Mouse (Mus musculus) left cerebral cortex, adult 8-10 months (tissue): ENCODE data around the gene Ppbp. TPM values are rescaled to one million over a fixed set of nuclear protein-coding genes. Genes with fewer than 3 reads are reported as not detected.

ENCODE experiments used
- DNase-seq, 2 experiments: peaks; one replicate each; pipeline ENCODE4 v3.0.0; 2022; ENCODE audit warnings: low spot score in 2 of 2
- total RNA-seq, 4 experiments: library from RNA; stranded (reverse); gene quantifications; 2 replicates each; pipeline ENCODE4 v1.2.4; 2022

The Ppbp gene
- under 1 TPM in 2 of 4 experiments, not detected in 2; 0.35 to 0.80 TPM for total RNA-seq

DNA sequence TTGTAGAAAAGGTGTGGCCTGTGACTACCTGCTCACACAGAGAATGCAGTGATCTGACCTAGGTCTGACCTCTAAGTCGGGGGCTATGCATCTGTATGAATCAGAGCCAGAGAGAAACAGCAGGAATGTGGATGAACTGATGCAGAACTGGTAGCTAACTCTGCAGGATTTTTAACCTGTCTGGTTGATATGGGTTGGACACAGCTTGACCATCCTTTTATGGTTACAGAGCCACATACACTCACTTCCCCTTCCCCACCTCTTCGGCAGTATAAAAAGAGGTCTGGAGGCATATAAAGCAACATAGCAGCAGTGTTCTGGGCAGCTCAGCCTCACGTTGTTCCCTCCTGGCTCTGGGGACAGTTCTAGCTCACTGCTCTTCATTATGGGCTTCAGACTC is at the start of gene Ppbp:
Gene Ppbp, plus strand, starts transcription at position 301 of the 400 bp plus-strand sequence.
- no peak for DNase-seq

DNA sequence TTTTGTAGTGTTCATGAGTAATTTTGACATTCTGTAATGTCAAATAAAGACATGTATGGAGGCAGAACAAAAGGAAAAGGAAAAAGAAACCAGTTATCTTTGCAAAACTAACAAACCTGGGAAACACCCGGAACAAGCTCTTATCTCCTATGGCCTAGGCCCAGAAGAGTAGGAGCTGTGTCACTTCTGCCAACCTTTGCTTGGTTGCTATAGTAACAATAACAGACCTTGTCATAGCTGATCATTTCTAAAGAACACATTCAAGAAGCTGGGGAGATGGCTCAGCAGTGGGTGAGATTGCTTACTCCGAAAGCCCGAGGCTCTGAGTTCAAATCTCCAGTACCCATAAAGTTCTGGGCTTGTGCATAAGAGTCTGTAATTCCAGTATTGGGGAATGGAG is 45.7 kb upstream of the Ppbp start:
- no peak for DNase-seq

DNA sequence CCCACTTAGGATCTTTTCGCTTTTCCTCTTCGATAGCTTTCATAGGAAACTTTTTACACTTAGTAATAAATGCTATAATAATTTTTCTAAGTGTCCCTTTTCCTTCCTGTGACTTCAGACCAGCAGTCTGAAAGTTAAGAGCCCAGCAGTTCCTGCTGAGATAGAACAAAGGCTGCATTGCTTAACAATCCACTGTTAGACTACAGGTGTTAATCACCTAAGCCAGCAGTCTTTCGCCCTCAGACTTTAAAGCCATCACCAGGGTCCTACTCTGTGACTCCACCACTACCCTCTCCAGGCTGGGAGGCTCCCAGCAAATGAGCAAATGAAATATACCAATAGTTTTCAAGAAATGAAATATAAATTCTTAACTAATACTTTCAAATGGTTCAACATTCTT is 40.1 kb upstream of the Ppbp start:
- DNase-seq: no peak

DNA sequence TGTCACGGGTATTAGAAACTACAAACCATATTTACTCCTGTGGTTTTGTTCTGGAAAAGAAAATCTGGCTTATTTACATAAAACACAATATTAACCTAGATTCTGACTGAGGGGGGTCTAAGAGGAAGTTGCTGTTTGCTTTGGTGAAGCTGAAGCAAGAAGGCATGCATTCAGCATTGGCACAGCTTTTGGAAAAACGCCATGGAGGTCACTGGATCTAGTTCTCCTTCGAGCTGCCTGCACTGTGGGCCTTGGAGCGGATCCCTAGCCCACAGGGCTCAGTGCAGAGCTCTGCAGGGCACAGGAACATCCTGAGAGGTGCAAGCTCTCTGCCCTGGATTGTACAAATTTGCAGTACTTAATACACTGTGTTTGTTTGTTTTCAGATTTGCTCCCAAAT is 36.8 kb upstream of the Ppbp start:
- no peak for DNase-seq

DNA sequence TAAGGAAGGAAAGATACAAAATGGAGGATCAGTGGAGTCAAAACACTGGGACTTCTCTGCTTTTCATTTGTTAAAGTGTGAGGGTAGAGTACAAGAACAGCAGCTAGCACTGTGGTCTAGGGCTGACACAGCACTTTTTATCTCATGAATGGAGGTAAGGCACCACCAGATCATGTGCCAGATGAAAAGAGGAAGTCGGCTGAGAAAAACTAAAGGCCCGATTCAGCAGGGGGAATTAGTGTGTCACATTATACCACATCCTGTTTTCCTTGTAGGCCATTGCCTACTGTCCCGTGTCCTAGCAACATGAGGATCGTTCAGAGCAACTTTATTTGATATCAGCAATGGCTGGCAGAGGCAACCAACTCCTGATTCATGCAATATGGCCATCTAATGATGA is 26.3 kb upstream of the Ppbp start:
- DNase-seq: no peak

DNA sequence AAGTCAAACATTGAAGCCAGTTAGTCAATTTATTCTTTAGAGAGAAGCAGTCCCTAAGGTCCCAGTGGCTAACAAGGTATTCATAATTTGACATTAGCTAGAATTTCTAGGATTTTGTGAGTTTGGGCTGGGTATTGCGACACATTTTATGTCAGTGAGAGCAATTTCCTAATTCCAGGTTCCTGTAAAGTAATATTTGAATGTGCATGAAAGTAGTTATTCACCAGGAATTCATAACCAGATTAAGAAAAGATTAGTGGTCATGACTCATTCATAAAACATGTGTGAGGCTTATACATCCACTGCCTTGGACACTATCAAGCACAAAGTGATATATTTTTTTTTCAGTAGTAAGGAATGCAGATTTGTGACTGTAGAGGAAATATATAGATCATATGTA is 14.4 kb upstream of the Ppbp start:
- DNase-seq: no peak

DNA sequence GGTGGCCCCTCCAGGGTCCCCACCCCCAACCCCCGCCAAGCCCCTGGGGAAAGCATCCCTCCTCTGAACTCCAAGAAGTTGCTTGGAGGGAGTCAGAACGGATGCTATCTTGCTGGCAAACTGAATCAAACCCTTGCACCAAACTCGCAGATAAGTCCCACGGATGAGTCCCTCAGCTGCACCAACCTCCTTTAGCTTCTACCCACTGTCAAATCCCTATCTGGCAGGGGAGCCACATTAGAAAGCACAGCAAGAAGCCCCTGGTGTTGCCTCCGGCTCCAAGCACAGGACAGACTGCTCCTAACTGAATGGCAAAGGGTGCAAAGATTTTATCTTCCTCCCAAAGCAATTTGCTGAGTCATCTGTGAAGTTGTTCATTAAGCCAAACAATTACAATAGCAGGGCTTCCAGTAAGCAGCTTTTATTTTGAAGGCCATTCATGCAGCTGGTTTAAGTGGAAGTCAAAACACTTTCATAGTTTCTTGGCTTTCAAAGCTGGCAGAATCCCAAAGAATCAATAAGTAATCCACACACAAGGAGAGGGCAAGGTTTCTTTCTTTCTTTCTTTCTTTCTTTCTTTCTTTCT is 10.2 kb upstream of the Ppbp start:
- DNase-seq: no peak

DNA sequence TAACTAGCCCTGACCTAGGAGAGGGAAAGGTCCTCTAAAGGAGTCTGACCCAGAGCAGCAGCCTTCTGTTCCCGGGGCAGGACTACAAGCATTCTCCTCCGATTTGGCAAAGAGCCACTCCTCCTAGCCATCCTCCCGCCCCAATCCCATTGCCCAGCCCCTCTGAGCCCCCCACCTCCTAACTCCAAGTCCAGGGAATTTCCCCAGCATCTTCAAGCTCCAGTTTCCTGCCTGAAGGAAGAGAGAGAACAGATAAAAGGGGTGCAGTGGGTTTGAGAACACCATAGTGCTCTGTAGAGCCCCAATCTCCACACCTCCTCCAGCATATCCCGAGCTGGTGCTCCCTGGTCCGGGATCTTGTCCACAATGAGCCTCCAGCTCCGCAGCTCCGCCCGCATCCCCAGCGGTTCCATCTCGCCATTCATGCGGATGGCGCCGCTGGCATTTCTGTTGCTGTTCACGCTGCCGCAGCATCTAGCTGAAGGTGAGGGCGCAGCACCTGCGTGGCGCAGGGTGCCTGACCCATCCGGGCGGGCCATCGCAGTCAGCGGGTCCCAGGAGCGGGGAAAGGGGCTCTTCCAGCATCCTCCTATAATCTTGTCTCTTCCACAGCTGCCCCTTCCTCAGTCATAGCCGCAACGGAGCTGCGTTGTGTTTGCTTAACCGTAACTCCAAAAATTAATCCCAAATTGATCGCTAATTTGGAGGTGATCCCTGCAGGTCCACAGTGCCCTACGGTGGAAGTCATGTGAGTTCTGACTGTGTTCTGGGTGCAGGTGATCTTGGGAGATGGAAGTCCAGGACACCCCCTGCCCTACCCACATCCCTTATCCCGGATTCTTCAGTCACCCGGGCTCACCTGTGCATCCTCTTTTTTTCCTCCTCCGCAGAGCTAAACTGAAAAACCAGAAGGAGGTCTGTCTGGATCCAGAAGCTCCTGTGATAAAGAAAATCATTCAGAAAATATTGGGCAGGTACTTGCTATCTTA is 8.9 kb upstream of the Ppbp start, which contains the start of gene Cxcl5:
Gene Cxcl5, plus strand, starts transcription at position 284 of the 989 bp plus-strand sequence.
- no peak for DNase-seq

DNA sequence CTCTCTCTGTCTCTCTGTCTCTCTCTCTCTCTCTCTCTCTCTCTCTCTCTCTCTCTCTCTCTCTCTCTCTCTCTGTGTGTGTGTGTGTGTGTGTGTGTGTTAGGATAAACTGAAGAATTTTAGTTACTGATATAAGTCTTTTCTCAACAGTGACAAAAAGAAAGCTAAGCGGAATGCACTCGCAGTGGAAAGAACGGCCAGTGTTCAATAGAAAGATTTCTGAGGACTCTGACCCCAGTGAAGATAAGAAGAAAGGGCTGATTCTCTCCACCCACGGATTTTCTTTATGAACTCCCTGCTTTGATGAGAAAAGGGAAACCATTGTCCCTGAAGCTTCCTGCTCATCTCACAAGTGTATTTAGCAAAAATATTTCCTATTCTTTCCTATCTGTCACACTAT is 8.0 kb upstream of the Ppbp start:
- DNase-seq: no peak

DNA sequence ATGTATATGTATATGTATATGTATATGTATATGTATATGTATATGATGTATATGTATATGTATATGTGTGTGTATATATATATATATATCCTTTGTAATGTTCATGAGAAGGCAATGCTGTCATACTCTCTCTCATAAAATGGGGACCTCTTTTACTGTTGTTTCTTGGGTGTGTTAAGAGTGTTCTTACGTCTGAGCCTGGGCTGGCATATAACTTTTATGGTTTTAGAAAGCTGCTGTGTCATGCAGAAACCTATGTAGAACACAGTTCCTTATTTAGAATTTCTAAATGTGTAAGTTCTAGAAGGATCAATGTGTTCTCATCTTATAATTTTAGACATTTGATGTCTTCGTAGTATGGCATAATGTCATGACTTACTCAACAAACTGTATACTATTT is 7.5 kb upstream of the Ppbp start:
- DNase-seq: no peak

DNA sequence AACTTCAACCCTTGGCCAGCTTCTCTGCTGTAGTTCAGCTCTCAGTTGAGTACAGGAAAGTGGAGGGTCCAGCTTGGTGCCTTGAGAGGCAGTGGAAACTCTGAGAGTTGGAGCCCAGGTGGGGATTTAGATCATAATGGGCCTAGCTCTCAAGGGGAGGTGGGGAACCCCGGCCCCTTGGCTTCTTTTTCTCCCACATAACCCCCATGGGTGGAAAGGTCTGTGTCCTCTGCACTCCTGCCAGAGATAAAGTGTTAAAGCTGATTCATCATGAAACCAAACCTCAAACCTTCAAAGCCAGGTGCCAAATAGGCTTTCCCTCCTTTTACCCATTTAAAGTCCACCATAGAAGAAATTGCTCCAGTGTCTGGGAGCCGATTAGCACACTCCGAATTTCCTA is 6.5 kb upstream of the Ppbp start:
- DNase-seq: no peak

DNA sequence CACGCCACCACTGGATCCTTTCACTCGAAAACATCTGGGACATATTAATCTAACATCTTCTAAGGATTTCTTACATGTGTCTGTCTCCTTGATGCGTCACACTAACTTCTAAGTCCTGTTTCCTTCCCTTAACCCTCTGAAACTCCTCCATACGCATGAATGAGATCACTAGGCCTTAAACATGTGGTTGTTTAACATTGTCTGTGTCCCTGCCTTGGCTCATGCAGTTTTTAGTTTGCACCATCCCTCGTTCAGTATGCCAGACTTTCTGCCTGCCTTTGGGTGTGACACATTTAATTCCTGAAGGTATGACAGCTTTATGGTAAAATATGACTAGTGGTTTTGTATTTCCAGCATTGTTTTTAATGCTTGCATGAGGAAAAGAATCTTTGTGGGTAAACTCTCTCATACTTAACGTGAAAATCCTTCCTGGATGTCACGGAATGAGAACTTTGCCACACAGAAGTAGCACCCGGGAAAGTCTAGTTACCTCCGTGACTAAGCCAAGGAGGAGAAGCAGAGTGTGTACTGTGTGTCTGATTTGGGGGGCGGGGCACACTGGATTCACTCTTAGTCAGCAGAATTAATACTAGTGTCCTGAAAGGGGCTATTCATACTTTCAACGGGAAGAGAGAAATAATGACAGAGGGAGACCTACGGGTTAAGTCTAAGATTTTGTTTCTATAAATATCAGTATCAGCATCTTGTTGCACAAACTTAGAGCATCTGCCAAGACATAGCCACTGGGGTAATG is 4.2 kb upstream of the Ppbp start:
- no peak for DNase-seq

DNA sequence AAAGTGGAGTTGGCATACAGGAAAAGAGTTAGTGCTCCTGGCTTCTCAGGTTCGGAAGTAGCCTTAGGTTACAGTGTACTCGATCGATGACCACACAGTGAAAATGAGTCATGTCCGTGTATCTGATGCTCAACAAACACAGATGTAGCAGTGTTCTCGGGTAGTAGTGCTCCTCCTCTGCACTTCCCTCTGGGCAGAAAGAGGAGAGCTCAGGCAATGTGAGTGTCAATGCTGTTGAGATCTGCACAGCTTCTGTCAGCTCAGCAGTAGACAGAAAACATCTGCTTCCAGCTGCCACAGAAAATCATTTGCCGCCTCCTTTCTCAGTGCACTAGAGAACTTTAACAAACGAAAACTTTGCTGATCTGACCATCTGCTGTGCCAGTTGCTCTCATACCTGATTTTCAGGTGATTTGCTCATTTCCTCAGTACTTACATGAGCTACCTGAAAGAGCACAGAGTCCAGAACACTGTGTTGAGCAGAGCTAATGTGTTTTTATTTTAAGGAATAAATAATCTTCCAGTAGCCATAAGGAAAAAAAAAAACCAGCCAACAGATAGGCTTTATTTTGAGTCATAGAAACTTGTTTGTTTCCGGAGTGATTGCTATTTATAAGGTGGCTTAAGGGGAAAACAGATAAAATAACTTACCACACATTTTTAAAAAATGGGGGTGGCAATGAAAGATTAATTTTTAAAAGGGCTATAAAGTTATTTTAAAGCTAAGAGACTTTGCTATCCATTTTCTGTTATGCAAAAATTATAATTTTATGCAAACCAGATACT is 2.3 kb upstream of the Ppbp start:
- DNase-seq: no peak

DNA sequence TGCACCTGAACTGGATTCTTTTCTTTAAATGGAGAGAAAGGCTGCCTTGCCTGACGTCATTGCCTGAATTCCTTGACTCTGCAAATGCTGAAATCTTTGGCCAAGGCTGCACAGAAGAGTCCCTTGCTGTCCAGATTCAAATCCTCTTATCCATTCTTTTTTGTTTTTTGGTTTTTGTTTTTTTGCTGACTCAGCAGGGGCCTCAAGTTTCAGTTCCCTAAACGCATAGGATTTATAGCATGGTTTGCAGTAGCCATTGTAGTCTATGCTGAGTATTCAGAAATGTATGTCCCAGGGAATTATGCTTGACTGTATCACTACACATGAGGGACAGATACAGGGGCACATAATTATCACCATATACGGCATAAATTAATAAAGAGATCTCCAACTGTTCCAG is 3.1 kb downstream of the Ppbp start:
- no peak for DNase-seq

DNA sequence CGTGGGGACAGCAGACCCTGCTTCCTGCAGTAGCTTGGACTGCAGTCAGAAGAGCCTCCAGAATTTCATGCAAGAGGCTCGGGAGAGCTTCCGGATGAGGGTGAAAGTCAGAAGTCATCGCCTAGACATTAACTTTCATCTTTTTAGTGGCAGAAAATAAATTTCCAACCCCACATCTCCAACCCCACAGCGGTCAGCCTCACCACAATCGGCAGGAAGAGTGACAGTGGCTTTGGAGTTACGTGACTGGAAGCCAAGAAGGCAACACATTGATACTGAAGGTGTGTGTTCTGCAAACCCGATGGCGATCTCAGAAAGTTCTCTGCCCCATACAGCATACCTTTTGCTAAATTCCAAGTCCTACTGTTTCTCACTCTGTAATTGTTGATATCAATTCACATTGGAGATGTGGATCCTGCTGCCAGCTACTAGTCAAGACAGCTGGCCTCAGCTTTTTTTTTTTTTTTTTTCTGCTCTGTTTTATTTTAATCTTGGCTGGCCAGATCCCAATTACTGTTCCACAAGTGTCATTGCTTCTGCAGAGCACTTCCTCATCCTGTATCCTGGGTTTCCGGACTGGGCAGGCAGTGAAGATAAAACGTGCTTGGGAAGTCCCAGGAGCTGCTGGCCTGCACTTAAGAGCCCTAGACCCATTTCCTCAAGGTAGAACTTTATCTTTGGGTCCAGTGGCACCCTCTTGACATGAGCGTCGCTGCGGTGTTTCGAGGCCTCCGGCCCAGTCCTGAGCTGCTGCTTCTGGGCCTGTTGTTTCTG is 3.7 kb downstream of the Ppbp start, which contains the start of gene Pf4:
Gene Pf4, plus strand, starts transcription at position 556 of the 774 bp plus-strand sequence.
- DNase-seq: no peak

DNA sequence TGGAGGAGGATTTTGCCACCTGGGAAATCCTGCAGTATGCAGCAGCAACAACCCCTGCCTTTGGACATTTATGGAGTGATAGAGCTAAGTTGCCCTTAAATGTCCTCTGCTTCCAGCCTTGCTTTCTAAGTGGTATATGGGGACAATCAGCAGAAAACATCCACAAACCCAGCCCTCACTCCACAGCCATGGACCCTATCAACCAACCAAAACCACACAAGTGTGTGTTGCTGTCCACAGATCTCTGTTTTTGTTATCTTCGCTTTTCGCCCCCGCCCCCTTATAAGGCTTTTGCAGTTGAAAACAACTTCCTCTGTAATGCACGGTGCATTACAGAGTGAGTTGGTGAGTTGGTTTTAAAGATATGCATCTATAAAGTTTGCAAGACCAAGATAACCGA is 7.2 kb downstream of the Ppbp start:
- DNase-seq: no peak

DNA sequence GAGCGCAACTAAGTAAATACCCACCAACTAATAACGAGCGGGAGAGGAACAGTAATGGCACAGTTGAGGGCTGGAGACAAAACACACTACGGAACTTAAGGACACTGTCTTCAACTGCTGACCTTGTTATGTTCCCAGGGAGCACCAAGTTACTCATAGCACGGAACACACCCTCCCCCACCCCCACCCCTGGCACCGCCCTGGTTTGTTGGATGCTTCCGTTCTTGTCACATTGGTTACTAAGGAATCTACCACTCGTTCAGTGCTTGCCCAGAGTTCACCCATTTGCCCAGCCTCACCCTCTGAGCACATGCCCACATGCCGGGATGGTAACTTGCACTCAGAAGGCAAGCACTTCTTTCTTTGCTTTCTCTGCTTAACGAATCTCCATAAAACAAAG is 9.3 kb downstream of the Ppbp start:
- DNase-seq: no peak

DNA sequence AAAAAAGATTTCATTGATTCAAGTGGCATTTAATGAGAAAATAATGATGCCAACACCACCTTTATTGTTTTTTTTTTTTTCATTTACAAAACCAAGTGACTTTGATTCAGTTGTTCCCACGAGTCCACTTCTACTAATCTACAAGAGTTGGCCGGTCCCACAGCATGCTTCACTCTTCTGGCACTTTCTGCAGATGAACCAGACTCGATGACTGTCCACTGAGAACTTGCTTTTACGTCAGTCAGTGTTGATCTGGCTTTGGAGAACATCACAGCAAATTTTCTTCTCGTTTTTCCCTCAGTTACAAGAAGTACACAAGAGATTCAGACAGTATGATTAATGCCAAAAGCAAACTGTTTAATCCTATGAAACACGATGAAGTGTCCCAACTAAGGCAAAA is 10.5 kb downstream of the Ppbp start:
- DNase-seq: no peak

DNA sequence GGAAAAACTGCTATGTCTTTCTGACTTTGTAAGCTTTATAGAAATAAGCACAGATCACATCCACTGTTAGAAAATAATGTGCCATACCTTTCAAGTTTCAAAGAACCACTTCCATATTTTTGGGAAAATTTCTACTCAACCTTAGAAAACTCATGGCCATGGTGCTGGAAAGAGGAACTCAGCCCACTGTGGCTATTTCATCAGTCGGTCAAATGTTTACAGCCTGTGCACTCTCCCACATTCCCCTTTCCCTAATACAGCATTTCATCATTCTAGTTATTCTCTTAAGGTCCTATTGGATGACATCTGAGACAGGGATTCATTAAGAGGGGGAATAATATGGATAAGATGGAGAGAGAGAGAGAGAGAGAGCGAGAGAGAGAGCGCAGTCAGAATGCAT is 15.4 kb downstream of the Ppbp start:
- DNase-seq: no peak
